14 mouse cellular contexts compared by ENCODE assay signal in the genomic region with DNA sequence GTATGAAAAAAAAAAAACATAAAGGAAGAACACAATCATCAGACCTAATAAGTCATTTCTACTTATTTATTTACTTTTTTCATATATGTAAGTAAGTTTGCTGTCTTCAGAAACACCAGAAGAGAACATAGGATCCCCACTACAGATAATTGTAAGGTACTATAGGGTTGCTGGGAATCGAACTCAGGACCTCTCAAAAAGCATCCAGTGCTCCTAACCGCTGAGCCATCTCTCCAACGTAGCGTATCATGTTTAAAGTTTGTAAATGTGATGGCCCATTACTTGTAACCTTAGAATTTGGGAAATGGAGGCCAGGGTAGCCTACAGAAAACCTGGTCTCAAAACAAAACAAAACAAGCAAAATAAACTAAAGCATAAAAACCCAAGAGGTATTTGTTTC. TPM values are rescaled to one million over a fixed set of nuclear protein-coding genes. Genes with fewer than 3 reads are reported as not detected.
DNase-seq lines count a peak whose midpoint lies in the region; ATAC-seq and TF ChIP-seq lines count a peak whose summit lies in the region.
"Had no signal": no experiment of that assay in that cellular context is flagged by ENCODE, and none has a peak within 500 bp of the region (broad histone marks: within the 10 kb centered on the region; RNA-seq: fewer than 3 reads in every experiment).

No protein-coding gene starts in this region.

- TF ChIP-seq RAD21 in CH12.LX (IDR thresholded peaks at IDR 0.05; ENCODE audit: low read depth, low read length) = no peak

- dilution Hi-C loops in CH12.LX (cut with MboI; ENCODE audit: extremely low pct_ligation_motif_present, extremely low pct_unique_long_range_greater_than_20kb, low sequenced_read_pairs) = no loop called here

- 0 out of 2 replicates have a peak, but pooled peaks cover 3% of the 10 kb centered on the region for H3K27me3 ChIP-seq in heart, embryonic 12.5 days (replicated peaks)
- H3K27me3 ChIP-seq in CH12.LX (replicated peaks) = peaks cover 8% of the 10 kb centered on the region
- peaks cover 10% of the 10 kb centered on the region for H3K27me3 ChIP-seq in embryonic facial prominence, embryonic 10.5 days (replicated peaks; ENCODE audit: low read depth, poor library complexity, severe bottlenecking)
- peaks cover 6% of the 10 kb centered on the region; the same call in 1 of the 2 replicates for H3K27me3 ChIP-seq in limb, embryonic 10.5 days (ENCODE audit: low read depth, poor library complexity, severe bottlenecking)

- 17% methylated on average over 4 of the region's 4 CpGs for WGBS in heart, embryonic 12.5 days
- WGBS in embryonic facial prominence, embryonic 10.5 days = 7% methylated on average over 4 of the region's 4 CpGs
- WGBS in limb, embryonic 10.5 days = 8% methylated on average over 4 of the region's 4 CpGs

- TF ChIP-seq POLR2A in CH12.LX (IDR thresholded peaks at IDR 0.05; ENCODE audit: low read depth, low read length) = no peak

- no peaks in the 10 kb centered on the region for H3K9me3 ChIP-seq in heart, embryonic 12.5 days (replicated peaks)
- no peaks in the 10 kb centered on the region for H3K9me3 ChIP-seq in CH12.LX (replicated peaks; ENCODE audit: low read length)
- H3K9me3 ChIP-seq in embryonic facial prominence, embryonic 10.5 days = no peaks in the 10 kb centered on the region
- H3K9me3 ChIP-seq in limb, embryonic 10.5 days (replicated peaks) = no peaks in the 10 kb centered on the region

- intact Hi-C loops in heart, postnatal 10 days (cut with DNase I) = no loop called here
- intact Hi-C loops in gastrocnemius, postnatal 36 days (cut with DNase I) = no loop called here
- intact Hi-C loops in gastrocnemius, postnatal 14 days (cut with DNase I; ENCODE audit: low total_unique reads) = no loop called here

- TF ChIP-seq CTCF in CH12.LX (conservative IDR thresholded peaks at IDR 0.05 in 1 of 2, IDR thresholded peaks at IDR 0.05 in 1 of 2; ENCODE audit: low read depth in 2 of 2, low read length in 2 of 2) = no peak

- H3K4me2 ChIP-seq in heart, embryonic 12.5 days = peak overlapping the region; percentile 56
- H3K4me2 ChIP-seq in CH12.LX (ENCODE audit: insufficient read depth, low read depth, poor library complexity, severe bottlenecking) = no peak overlapping the region; the same call in 1 of the 2 replicates

- no peak for ATAC-seq in heart, embryonic 12.5 days (ENCODE audit: insufficient number of reproducible peaks, low FRiP score)

- no peak for DNase-seq in heart, postnatal 10 days
- peak; percentile 59 for DNase-seq in CH12.LX (ENCODE audit: extremely low read depth)
- DNase-seq in embryonic facial prominence, embryonic 10.5 days (ENCODE audit: low spot score) = no peak
- no peak for DNase-seq in limb, embryonic 10.5 days (ENCODE audit: low spot score)
- DNase-seq in gastrocnemius, postnatal 36 days = no peak
- no peak for DNase-seq in gastrocnemius, postnatal 14 days
- DNase-seq in cerebellum, postnatal 10 days = no peak
- DNase-seq: adrenal gland, postnatal 14 days; heart, adult 18-20 months had no signal

- no peak for TF ChIP-seq EP300 in CH12.LX (IDR thresholded peaks at IDR 0.05; ENCODE audit: low read length)

- no peak overlapping the region; the same call in 1 of the 2 replicates for H3K9ac ChIP-seq in heart, embryonic 12.5 days
- H3K9ac ChIP-seq in CH12.LX (ENCODE audit: insufficient read depth, low read depth) = no peak overlapping the region

- in situ Hi-C loops in CH12.LX (cut with MboI; ENCODE audit: low pct_ligation_motif_present, low pct_unique_long_range_greater_than_20kb, low sequenced_read_pairs) = no loop called here

- no peaks in the 10 kb centered on the region for H3K79me2 ChIP-seq in CH12.LX (replicated peaks; ENCODE audit: control insufficient read depth, extremely low read depth, insufficient read depth, poor library complexity, severe bottlenecking)

- H3K27ac ChIP-seq in heart, embryonic 12.5 days (ENCODE audit: poor library complexity, severe bottlenecking) = no peak overlapping the region
- H3K27ac ChIP-seq in CH12.LX (ENCODE audit: insufficient read depth, low read depth) = no peak overlapping the region
- H3K27ac ChIP-seq in embryonic facial prominence, embryonic 10.5 days (replicated peaks) = no peak overlapping the region; the same call in 1 of the 2 replicates
- no peak overlapping the region for H3K27ac ChIP-seq in limb, embryonic 10.5 days

- peak overlapping the region; percentile 25; the same call in 1 of the 2 replicates for H3K4me3 ChIP-seq in heart, embryonic 12.5 days
- peak overlapping the region in 1 of 3 experiments; percentile 17 for H3K4me3 ChIP-seq in CH12.LX (replicated peaks in 1 of 3; ENCODE audit: low read depth in 2 of 3, low read length in 2 of 3, poor library complexity in 1 of 3)
- H3K4me3 ChIP-seq in embryonic facial prominence, embryonic 10.5 days = peak overlapping the region; percentile 51
- peak overlapping the region; percentile 45 for H3K4me3 ChIP-seq in limb, embryonic 10.5 days

- H3K4me1 ChIP-seq in heart, embryonic 12.5 days (replicated peaks) = 0 out of 2 replicates have a peak, but pooled peaks cover 3% of the 10 kb centered on the region
- peaks cover 0 to 8% of the 10 kb centered on the region in 2 experiments; a peak in 1 of 4 replicates for H3K4me1 ChIP-seq in CH12.LX (ENCODE audit: control insufficient read depth in 1 of 2, insufficient read depth in 2 of 2)
- peaks cover 11% of the 10 kb centered on the region; the same call in 1 of the 2 replicates for H3K4me1 ChIP-seq in embryonic facial prominence, embryonic 10.5 days
- H3K4me1 ChIP-seq in limb, embryonic 10.5 days = peaks cover 13% of the 10 kb centered on the region

- H3K36me3 ChIP-seq in heart, embryonic 12.5 days = no peaks in the 10 kb centered on the region
- no peaks in the 10 kb centered on the region for H3K36me3 ChIP-seq in CH12.LX (replicated peaks in 1 of 2; ENCODE audit: control insufficient read depth in 1 of 2, insufficient read depth in 1 of 2, low read length in 1 of 2)
- H3K36me3 ChIP-seq in embryonic facial prominence, embryonic 10.5 days (replicated peaks) = no peaks in the 10 kb centered on the region
- H3K36me3 ChIP-seq in limb, embryonic 10.5 days = no peaks in the 10 kb centered on the region

TF ChIP-seq in CH12.LX, 34 proteins besides CTCF, POLR2A, EP300 and RAD21:
- no peak for TF ChIP-seq KAT2A (IDR thresholded peaks at IDR 0.05; ENCODE audit: insufficient replicate concordance, low read length)
- TF ChIP-seq ELF1 (IDR thresholded peaks at IDR 0.05; ENCODE audit: low read depth, low read length) = peak; percentile 58; the same call in 1 of the 2 replicates
- TF ChIP-seq JUND (conservative IDR thresholded peaks at IDR 0.05; ENCODE audit: low read depth, low read length) = no peak
- no peak for TF ChIP-seq SIN3A (IDR thresholded peaks at IDR 0.05; ENCODE audit: low read length)
- TF ChIP-seq PAX5 (IDR thresholded peaks at IDR 0.05; ENCODE audit: low read length) = no peak
- TF ChIP-seq JUN (IDR thresholded peaks at IDR 0.05; ENCODE audit: insufficient read depth, low read depth, low read length) = no peak
- no peak for TF ChIP-seq NRF1 (IDR thresholded peaks at IDR 0.05; ENCODE audit: low read depth, low read length)
- TF ChIP-seq ZKSCAN1 (IDR thresholded peaks at IDR 0.05; ENCODE audit: borderline replicate concordance, low read depth, low read length) = no peak
- TF ChIP-seq TCF12 (IDR thresholded peaks at IDR 0.05; ENCODE audit: low read depth, low read length) = no peak
- no peak for TF ChIP-seq CHD2 (IDR thresholded peaks at IDR 0.05; ENCODE audit: low read length)
- TF ChIP-seq NELFE (IDR thresholded peaks at IDR 0.05; ENCODE audit: low read depth, low read length) = no peak
- no peak for TF ChIP-seq MYC (IDR thresholded peaks at IDR 0.05; ENCODE audit: low read depth, low read length)
- TF ChIP-seq BHLHE40 (IDR thresholded peaks at IDR 0.05; ENCODE audit: low read depth, low read length) = no peak
- no peak for TF ChIP-seq ETS1 (conservative IDR thresholded peaks at IDR 0.05; ENCODE audit: low read depth, low read length)
- no peak for TF ChIP-seq ZMIZ1 (IDR thresholded peaks at IDR 0.05; ENCODE audit: low read depth, low read length)
- TF ChIP-seq E2F4 (IDR thresholded peaks at IDR 0.05; ENCODE audit: insufficient replicate concordance, low read depth, low read length) = no peak
- TF ChIP-seq TBP (conservative IDR thresholded peaks at IDR 0.05; ENCODE audit: low read depth, low read length) = peak; percentile 99
- TF ChIP-seq MAFK (IDR thresholded peaks at IDR 0.05; ENCODE audit: insufficient replicate concordance, low read length) = peak; percentile 46; the same call in 1 of the 2 replicates

RNA-seq across cellular contexts. Expression of a gene that starts 25.0 kb away (rescaled TPM):
- not detected in 2 replicates for polyA plus RNA-seq in heart, embryonic 12.5 days (2016; fragmentation: Nextera tagmentation; extraction: Ambion mirVana)
- not detected for total RNA-seq in heart, postnatal 10 days (2021)
- not detected in 2 replicates for total RNA-seq in CH12.LX (2012; rRNA removed)
- total RNA-seq in CH12.LX (2014; rRNA removed) = not detected in 2 replicates
- not detected in 2 replicates for polyA plus RNA-seq in CH12.LX (2012; ENCODE audit: insufficient read length, low read depth)
- polyA plus RNA-seq in embryonic facial prominence, embryonic 10.5 days (2016; fragmentation: Nextera tagmentation; extraction: Ambion mirVana) = not detected in 2 replicates
- polyA plus RNA-seq in limb, embryonic 10.5 days (2016; fragmentation: Nextera tagmentation; extraction: Ambion mirVana) = not detected in 2 replicates
- not detected for total RNA-seq in gastrocnemius, postnatal 36 days (2021)
- not detected for total RNA-seq in gastrocnemius, postnatal 14 days (2021)
- total RNA-seq: adrenal gland, postnatal 14 days; common myeloid progenitor, adult 5-6 weeks; heart, adult 18-20 months; layer of hippocampus, adult 8-10 months had no signal
- polyA plus RNA-seq: C2C12; stomach, embryonic 16.5 days had no signal

RNA-seq across cellular contexts. Expression of a gene that starts 44.4 kb away (rescaled TPM):
- polyA plus RNA-seq in heart, embryonic 12.5 days (2016; fragmentation: Nextera tagmentation; extraction: Ambion mirVana) = not detected in 2 replicates
- total RNA-seq in heart, postnatal 10 days (2021) = not detected
- total RNA-seq in CH12.LX (2012; rRNA removed) (0.29 TPM in 1 of 2 replicates, not detected in the other), CH12.LX (2014; rRNA removed) (1.3 and 1.4 TPM in 2 replicates)
- polyA plus RNA-seq in CH12.LX (2012; ENCODE audit: insufficient read length, low read depth) = 1.2 and 2.2 TPM in 2 replicates
- 0.24 and 0.36 TPM in 2 replicates for polyA plus RNA-seq in embryonic facial prominence, embryonic 10.5 days (2016; fragmentation: Nextera tagmentation; extraction: Ambion mirVana)
- 0.62 and 0.91 TPM in 2 replicates for polyA plus RNA-seq in limb, embryonic 10.5 days (2016; fragmentation: Nextera tagmentation; extraction: Ambion mirVana)
- total RNA-seq in gastrocnemius, postnatal 36 days (2021) = not detected
- not detected for total RNA-seq in gastrocnemius, postnatal 14 days (2021)
- total RNA-seq: adrenal gland, postnatal 14 days; common myeloid progenitor, adult 5-6 weeks; heart, adult 18-20 months; layer of hippocampus, adult 8-10 months had no signal
- polyA plus RNA-seq: C2C12; stomach, embryonic 16.5 days had no signal
